Mouse (Mus musculus): Measurements from ENCODE around the gene Sbf2.
"Not testable (repeated sequence)": the region's sequence is repeated elsewhere in the genome, so short reads cannot be mapped to it uniquely, and the experiment has no call there.

Gene Sbf2

DNA sequence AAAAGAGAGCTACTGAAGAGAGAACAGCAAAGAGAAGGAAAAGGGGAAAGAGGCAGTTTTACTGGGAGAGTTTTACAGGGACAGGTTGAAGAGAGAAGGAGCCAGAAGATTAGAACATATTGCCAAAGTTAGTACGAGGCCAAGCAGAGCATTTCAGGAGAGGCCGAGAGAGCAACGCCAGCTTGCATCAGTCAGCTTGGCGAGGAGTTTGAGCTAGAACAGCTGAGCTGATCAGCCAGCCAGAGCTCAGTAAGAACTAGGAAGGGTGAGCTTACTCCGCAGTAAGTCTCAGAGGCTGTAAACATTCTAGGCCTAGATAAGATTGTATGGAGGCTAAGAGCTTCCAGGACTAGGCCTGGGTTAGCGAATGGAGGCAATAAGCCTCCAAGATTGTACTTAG, 222.1 kb downstream of the Sbf2 start:
- DNase-seq (ENCODE audit: low read depth, low spot score) = no peak

DNA sequence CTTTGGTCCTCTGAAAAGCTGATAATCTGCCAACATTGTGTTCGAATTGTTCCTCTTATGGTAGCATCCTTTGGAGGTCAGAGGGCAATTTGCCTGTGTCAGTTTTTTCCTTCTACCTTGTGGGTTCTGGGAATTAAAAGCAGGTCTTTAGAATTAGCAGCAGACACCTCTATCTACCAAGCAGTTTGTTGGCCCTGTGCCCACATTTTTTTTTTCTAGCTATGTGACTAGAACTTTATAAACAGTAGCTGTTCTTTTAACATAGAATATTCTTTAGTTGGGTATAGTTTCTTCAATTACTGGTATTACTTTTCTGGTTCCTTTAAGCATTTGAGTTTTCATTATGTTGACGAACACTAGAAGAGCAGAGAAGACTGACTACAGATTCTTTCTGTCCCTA, 223.1 kb downstream of the Sbf2 start:
- no peak for DNase-seq (ENCODE audit: low read depth, low spot score)

DNA sequence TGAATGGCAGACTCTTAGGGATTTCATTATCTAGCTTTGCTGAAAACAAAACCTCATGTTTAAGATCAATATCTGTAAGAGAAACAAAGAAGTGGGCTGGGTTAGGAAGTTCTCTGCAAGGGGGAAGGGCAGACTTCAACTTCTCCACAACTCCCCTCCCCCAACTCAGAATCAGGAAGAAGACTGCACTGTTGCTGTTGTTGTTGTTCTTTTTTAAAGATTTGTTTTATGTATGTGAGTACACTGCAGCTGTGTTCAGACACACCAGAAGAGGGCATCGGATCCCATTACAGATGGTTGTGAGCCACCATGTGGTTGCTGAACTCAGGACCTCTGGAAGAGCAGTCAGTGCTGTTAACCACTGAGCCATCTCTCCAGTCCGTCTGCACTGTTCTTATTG, 225.8 kb downstream of the Sbf2 start:
- DNase-seq (ENCODE audit: low read depth, low spot score) = not testable (repeated sequence)

DNA sequence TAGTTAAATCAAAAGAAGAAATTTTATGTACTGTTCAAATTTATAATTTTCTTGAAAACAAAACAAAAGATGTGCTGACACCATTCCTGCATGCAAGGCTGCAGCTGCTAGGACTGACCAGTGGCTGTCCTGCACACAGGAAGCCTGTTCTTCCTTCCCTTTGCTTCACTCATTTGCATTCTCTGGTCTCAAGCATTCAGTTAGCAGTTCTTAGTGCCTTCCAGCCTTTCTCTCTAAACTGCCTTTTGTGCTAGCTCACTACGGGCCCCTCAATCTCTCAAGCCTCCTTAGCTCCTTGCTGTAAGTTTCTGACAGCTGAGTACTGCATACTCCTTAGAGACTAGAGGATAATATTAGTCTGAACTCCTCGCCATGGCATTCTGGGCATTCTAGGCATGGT, 227.2 kb downstream of the Sbf2 start:
- DNase-seq (ENCODE audit: low read depth, low spot score) = no peak

DNA sequence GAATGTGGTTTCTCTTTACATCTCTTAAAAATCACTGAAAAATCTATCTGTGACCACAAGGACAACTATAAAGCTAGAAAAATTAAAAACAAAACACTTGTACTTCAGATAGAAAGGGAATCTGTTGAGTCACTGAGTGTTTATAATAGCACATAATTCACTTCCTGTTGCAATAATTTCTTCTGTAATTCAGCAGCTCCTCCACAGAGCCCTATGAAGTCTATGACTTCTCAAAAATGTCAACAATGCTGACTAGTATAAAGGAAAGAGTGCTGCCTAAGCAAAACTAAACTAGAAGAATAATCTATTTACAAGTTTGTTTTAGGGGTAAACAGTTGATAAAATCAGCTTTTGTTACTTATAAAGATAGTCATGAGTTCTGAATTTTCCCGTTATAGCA, 229.2 kb downstream of the Sbf2 start:
- no peak for DNase-seq (ENCODE audit: low read depth, low spot score)

DNA sequence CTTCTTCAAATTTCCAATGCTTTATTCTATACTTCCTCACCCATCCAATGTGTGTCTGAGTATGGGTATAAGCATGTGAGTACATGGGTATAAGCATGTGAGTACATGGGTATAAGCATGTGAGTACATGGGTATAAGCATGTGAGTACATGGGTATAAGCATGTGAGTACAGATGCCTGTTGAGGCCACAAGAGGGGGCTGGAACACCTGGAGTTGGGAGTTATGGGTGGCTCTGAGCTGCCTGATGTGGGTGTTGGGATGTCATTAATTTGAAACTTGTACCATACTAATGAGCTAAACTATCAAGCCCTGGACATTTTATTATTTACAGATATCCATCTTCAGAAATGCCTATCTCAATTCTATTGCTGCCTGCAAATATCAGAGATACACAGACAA, 230.4 kb downstream of the Sbf2 start:
- DNase-seq (ENCODE audit: low read depth, low spot score) = no peak

DNA sequence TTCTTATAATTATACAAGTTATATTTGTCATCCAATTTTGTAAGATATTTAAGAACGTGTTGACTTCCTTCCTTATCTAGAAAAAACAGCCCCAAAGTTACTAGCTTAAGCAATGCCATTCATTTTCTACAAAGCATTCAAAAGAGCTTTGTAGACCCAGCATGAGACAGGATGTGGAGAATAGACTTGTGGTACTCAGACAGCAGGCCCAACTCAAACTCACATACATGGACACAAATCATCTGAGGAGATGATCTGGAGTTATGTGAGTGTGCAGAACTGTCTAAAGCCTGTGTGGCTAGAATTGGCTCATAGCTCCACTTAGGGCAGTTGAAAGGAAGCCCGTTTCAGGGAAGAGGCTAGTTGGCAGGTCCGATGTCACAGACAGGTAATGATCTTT, 233.1 kb downstream of the Sbf2 start:
- no peak for DNase-seq (ENCODE audit: low read depth, low spot score)

DNA sequence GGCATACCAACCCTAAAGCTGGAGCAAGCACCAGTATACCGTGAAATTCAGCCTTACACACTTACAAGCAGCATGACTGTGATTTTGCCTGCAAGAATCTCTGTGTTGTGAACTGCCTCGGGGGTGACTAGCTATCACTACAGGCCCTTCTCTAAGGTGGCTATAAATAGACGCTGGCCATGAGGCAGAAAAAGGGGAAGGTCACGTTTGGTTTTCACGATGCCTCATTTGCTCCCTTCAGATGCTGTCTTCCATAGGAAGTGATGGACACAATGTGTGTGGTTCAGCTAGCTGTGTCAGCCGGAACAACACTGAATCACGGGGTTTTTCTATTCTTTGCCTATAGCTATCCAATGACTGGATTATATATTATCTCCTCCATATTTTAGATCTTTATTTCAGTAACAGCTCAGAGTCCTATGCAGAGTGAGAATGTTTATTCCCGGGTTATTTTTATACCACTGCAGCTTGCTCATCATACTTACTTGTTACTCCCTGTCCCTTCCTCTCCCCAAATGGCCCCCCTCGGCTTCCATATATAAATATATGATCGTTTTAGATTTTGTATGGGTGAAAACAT, 235.3 kb downstream of the Sbf2 start:
- DNase-seq (ENCODE audit: low read depth, low spot score) = no peak

DNA sequence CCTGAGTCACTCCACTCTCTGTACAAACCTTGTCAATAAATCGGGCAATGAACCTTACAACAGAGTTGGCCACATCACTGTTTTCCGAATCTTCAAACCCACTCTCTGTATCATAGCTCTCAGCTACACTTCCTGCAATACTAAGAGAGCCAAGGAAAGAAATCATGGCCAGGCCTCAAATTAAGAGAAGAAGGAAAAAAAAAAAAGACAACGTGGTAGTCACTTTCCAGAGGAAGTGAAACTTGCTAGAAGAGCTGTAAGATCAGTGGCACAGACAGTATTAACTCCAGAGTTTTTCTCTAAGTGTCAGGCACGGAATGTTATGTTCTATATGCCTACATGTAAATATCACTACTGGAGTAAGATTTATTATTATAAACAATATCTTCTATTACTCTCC, 242.2 kb downstream of the Sbf2 start:
- no peak for DNase-seq (ENCODE audit: low read depth, low spot score)

DNA sequence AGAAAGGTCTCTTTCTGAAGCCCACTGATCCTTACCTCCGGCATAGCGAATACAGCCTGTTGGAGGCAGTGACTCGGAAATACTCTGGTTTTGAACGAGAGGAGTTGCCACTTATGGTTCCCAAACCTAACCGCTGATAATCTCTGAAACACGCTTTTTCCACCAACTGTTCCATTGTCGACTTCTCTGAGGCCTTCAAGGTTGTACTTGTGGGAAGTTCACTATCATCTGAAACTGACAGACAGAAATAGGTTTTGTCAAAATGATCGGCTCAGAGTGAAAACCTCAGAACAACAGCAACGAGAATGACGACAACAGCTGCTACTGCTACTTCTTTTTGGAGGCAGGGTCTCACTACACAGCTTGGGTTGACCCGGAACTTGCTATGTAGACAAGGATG, 252.7 kb downstream of the Sbf2 start:
- no peak for DNase-seq (ENCODE audit: low read depth, low spot score)

DNA sequence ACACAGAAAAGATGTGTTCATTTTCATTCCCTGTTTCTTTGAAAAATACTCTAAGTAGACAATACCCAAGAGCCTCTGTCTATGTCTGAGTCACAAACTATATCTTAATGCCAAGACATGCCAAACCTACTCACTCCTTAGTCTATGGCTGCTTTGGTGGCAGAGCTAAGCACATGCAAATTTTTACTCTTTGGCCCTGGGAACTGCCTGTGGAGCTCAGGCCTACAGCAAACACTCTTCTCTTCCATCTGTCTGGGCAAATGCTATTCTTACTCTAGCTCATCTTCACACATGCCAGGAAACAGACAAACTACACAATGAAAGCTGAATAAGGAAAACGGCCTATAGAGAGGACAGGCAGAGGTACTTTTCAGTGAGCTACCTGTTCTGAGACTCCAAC, 253.2 kb downstream of the Sbf2 start:
- no peak for DNase-seq (ENCODE audit: low read depth, low spot score)

DNA sequence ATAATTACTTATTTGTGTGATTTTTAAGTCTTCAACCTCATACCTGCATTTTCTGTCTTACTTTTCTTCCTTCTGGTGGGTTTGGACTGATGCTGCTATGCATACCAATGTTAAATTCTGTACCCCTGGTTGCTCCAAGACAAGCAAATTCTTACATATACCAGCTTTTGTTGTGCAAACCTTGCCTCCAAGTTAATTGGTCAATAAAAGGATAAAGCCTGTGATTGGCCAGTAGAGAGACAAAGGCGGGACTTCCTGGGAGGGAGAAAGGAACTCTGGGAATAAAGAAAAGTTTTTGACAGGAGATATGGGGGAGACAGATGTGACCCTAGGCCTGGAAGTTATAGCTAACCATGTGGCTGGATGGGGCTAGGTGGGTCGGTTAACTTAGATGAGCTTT, 255.3 kb downstream of the Sbf2 start:
- DNase-seq (ENCODE audit: low read depth, low spot score) = no peak

DNA sequence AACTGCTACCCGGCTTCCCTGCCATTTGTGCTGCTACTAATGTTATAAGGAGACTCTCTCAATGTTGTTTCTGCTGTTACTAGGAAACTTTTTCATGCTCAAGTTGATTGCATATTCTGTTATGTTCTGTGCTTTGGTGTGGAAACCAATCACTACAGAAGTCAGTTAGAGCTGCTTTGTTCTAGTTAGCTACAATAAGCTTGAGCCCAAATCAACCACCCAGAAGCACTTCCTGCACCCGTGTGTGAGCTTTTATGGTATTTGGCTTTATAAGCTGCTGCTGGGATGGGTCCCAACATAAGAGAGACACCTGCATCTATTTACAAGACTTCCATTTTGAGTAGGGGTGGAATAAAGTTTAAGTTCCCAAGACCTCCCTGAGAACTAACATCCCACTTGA, 260.8 kb downstream of the Sbf2 start:
- DNase-seq (ENCODE audit: low read depth, low spot score) = no peak

DNA sequence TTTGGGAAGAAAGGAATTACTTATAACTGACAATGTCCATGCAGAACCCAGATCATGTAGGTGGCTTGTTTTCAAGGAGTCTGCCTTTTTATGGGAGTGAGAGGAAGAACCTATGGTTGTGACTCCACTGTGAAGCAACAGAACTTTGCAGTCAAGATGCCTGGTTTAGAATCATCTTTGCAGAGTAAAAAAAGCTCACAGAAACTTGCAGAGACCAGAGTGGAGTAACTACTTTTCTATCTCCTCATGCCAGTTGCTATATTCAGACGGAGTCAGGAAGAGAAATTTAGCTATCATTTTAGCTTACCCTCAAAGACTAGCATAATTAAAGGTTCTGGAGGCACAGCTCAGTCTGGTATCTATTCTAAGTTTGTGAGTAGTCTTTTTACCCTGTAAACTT, 267.5 kb downstream of the Sbf2 start:
- no peak for DNase-seq (ENCODE audit: low read depth, low spot score)

DNA sequence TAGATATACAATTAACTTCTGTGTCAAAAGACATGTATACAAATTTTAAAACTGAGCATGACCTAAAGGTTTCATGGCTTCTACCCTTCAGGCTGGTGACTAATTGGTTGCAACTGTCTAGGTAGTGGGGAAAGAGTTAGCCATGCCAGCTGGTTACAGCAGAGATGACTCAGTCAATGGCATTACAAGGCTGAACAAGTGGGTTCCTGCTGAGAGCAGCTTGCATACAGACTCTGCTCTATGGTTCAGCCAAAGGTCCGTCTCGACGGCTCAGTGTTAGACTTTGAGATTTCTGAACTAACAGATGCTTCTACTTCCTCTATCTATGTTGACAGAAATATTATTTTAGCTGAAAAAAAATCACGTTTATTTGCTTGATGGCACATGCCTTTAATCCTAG, 277.1 kb downstream of the Sbf2 start:
- DNase-seq (ENCODE audit: low read depth, low spot score) = no peak

DNA sequence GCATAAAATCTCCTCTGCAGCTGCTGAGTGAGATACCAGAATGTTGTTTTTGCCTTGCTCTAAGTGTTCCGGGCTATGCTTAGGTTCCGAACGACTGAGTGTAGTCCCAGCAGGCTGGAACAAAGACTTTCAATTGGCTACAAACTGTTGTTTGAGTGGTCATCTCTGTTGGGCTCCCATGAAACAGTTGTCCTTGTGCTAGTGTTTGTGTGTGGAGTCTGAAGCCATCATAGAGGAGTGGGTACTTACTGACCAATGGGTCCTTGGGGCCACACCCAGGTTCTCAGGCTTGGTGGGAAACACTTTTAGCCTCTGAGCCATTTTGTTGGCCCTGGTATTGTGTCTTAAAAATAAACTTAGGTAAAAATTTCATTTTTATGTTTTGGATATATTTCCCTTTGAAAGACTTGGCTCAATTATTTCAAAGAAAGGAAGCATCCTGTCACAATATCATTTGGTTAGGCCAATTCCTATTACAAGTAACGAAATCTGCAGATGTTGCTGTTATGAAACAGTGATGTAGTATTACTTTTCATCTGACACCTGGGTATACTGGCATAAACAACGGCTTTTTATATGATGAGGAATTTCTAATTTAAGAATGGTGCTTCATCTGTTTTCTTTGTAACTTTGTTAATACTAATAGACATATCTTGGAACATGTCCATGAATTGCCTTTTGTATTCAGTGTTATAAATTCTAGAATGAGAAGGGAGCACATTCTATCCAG, 289.2 kb downstream of the Sbf2 start:
- DNase-seq (ENCODE audit: low read depth, low spot score) = no peak

DNA sequence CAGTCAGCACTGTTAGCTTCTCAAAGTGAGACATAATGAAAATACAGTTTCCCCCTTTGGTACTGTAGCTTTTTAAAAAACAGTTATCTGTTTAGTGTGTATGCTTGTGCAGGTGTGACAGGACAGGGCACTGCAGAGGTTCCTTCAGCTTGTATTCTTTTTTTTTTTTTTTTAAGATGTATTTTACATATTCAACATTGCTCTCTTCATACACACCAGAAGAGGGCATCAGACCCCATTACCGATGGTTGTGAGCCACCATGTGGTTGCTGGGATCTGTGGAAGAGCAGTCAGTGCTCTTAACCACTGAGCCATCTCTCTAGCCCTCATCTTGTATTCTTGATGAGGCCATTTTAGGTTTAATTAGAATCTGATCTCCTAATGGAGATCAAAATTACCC, 289.9 kb downstream of the Sbf2 start:
- no peak for DNase-seq (ENCODE audit: low read depth, low spot score)

DNA sequence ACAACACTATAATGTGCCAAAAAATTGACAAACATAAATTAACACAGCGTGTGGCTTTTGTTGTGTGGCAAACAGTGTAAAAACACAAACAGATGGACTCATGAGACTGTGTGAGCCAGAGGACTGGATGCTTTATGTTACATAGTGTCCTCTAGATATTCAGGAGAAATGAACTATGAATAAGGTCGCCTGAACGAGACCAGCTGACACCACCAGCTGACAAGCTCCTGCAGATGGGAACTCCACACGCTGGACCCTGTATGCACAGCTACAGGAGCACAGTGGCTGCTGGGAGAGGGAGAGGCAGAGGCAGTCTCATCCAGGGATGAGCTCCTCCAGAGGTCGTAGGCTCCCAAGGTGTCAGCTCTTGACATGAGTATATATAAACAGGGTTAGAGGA, 293.6 kb downstream of the Sbf2 start:
- DNase-seq (ENCODE audit: low read depth, low spot score) = no peak

DNA sequence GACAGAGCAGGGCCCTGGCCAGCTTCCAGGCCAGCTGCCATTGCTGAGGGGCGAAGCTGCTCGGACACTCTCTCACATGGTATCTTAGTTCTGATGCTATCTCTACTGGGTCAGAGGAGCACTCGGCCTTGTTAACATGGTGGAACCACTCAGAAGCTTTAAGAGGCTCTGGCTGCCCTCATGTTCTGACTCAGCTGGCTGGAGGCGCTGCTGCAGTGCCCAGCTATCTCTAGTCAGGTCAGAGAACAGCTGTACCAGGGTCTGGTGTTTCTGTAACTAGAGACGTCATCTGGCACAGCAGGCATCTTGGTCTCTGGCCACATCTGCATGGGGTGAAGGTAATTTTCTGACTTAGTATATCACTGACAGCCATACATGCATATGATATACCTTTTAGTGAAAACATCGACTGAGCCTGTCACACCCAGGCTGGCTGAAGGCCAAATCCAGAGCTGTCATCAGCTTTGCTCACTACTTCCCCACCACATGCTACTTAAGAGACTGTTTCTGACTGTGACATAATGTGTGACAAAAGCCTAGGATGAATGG, 295.7 kb downstream of the Sbf2 start:
- no peak for DNase-seq (ENCODE audit: low read depth, low spot score)

DNA sequence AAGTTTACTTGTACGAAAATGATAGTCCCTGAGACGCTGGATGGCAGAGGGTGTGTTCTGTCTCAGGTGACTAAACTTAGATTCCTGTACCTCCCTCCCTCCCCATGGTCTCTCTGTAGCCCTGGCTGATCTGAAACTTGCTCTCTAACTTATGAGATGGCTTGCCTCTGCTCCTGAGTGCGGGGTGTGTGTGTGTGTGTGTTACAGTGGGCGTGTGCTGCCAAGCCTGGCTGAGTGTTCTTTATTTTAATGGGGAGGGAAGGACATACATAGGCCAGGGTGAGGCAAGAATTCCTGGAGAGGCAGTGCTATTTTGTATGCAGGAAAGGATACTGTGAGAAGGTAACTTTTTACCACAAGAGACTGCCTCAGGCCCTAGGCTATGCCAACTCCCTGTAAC, 297.3 kb downstream of the Sbf2 start:
- no peak for DNase-seq (ENCODE audit: low read depth, low spot score)

DNA sequence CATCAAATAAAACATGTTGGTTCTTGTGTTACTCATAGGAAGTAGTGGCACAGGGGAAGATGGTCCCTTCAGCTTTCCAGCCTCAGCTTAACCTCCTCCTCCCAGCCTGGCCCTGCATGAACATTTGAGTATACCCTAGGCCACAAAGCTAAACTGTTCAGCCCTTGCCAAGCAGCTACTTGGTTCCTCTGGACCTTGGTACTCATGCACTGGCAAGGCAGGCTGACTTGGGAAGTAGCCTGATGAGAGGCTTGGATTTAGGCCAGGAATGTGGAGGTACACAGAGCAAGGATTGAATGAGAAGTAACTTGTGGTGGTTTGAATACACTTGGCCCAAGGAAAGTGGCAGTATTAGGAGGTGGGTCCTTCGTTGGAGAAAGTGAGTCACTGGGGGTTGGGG, 299.4 kb downstream of the Sbf2 start:
- no peak for DNase-seq (ENCODE audit: low read depth, low spot score)

DNA sequence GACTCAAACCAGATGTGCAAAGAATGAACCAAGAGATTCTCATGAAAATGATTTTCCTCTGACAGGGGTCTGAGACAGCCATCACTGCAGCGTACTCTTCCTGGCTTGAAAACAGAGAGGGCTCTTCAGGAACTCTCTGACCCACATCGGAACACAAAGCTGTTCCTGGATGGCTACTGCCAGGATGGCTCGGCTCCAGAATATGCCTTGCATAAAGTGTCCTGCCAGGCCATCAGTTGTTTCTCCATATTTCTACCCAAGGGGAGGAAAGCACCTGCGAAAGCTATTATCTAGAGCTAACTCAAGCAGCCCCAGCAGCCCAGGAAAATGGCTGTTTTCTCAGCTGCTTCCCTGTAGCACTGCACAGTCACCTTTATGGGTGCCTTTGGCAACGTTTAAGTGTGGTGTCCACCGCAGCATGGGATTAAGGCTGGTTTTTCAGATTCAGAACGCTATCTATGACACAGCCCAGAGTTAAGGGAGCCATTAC, 300.3 kb downstream of the Sbf2 start:
- no peak for DNase-seq (ENCODE audit: low read depth, low spot score)

DNA sequence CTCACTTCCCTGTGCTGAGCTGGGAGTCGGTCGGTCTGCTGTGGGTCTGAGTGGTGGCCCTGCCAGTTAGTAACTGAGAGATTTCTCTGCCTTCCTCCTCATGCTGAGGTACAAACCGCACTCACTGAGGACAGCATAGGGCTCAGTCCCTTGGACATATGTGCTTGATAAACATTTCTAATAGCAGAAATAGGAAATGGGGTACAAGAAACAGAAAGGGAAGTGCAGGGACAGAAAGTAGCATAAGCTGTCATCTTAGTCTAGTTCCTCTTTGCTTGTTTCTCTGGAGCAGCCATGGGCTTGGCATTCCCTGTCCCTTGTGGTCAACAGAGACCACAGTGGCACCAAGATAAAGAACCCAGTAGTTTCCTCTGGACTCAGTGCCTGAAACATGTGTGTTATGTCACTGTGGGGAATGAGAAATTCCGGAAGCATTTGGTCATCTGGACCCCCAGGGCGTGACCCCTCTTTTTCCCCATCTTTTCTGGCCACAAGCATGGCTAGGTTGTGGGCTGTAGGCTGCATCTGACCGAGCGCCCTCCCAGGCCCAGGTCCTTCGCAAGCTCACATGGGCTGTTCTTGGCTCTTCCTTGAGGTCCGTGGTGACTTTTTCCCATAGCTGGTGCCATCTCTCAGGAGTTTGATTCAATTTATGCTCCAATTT, 301.2 kb downstream of the Sbf2 start:
- DNase-seq (ENCODE audit: low read depth, low spot score) = no peak
